Mouse (Mus musculus): ENCODE measurements around the gene Cd79a.

Gene Cd79a

GRCm38 (mm10) chr7:24897224-24897623 lies at the start of gene Cd79a:
Cd79a (plus strand) TSS chr7:24897381.
- DNase-seq (ENCODE audit: low read depth, low spot score) = no peak

- DNase-seq (ENCODE audit: low read depth, low spot score) = no peak
Measured at GRCm38 (mm10) chr7:24850162-24850561, 47.0 kb upstream of the Cd79a start.

GRCm38 (mm10) chr7:24850899-24851303 lies 46.3 kb upstream of the Cd79a start:
- DNase-seq (ENCODE audit: low read depth, low spot score) = no peak

- no peak for DNase-seq (ENCODE audit: low read depth, low spot score)
Measured at GRCm38 (mm10) chr7:24851596-24852325, 45.4 kb upstream of the Cd79a start.

GRCm38 (mm10) chr7:24852557-24853232 lies 44.5 kb upstream of the Cd79a start:
- DNase-seq (ENCODE audit: low read depth, low spot score) = no peak

- no peak for DNase-seq (ENCODE audit: low read depth, low spot score)
Measured at GRCm38 (mm10) chr7:24853233-24853563, 44.0 kb upstream of the Cd79a start.

GRCm38 (mm10) chr7:24853695-24854094 lies 43.5 kb upstream of the Cd79a start:
- no peak for DNase-seq (ENCODE audit: low read depth, low spot score)

- no peak for DNase-seq (ENCODE audit: low read depth, low spot score)
Measured at GRCm38 (mm10) chr7:24856460-24857120, 40.6 kb upstream of the Cd79a start.

GRCm38 (mm10) chr7:24859234-24859633 lies 37.9 kb upstream of the Cd79a start:
- no peak for DNase-seq (ENCODE audit: low read depth, low spot score)

GRCm38 (mm10) chr7:24861913-24862312 lies 35.3 kb upstream of the Cd79a start, which contains the start of gene Gm9844:
Gm9844 (plus strand) TSS chr7:24862213.
- no peak for DNase-seq (ENCODE audit: low read depth, low spot score)

- DNase-seq (ENCODE audit: low read depth, low spot score) = no peak
Measured at GRCm38 (mm10) chr7:24862853-24863252, 34.3 kb upstream of the Cd79a start.

GRCm38 (mm10) chr7:24864156-24864555 lies 33.0 kb upstream of the Cd79a start:
- no peak for DNase-seq (ENCODE audit: low read depth, low spot score)

GRCm38 (mm10) chr7:24869080-24869479 lies 28.1 kb upstream of the Cd79a start:
- DNase-seq (ENCODE audit: low read depth, low spot score) = no peak

GRCm38 (mm10) chr7:24869532-24870165 lies 27.5 kb upstream of the Cd79a start, which contains the start of the genes Lypd4 and Dmrtc2:
Lypd4 (minus strand) TSS chr7:24869941.
Dmrtc2 (plus strand) TSS chr7:24870057.
- DNase-seq (ENCODE audit: low read depth, low spot score) = no peak

- DNase-seq (ENCODE audit: low read depth, low spot score) = no peak
Measured at GRCm38 (mm10) chr7:24877588-24877987, 19.6 kb upstream of the Cd79a start.

GRCm38 (mm10) chr7:24879620-24880019 lies 17.6 kb upstream of the Cd79a start:
- no peak for DNase-seq (ENCODE audit: low read depth, low spot score)

GRCm38 (mm10) chr7:24882416-24883199 lies 14.6 kb upstream of the Cd79a start:
- no peak for DNase-seq (ENCODE audit: low read depth, low spot score)

- peak; percentile 99 for DNase-seq (ENCODE audit: low read depth, low spot score)
Measured at GRCm38 (mm10) chr7:24883896-24884692, 13.1 kb upstream of the Cd79a start, which contains the start of gene Rps19. Rps19 (plus strand) TSS chr7:24884371.

- DNase-seq (ENCODE audit: low read depth, low spot score) = no peak
Measured at GRCm38 (mm10) chr7:24884693-24885291, 12.4 kb upstream of the Cd79a start.
